Mouse (Mus musculus) liver, embryonic 14.5 days (tissue): ENCODE measurements around the gene 4930430F08Rik.

Source experiments
- CTCF ChIP-seq: IDR thresholded peaks from 2 replicates; pipeline ENCODE4 v1.5.1; 2016; ENCODE audit warnings: antibody characterized with exemption, low read depth, control low read depth
- EP300 ChIP-seq: IDR thresholded peaks from 2 replicates; pipeline ENCODE4 v1.6.1; 2016; ENCODE audit warnings: antibody characterized with exemption, low read depth

- TF ChIP-seq CTCF (no peak), EP300 (no peak)
Observed at GRCm38 (mm10) chr10:100575294-100575693, 14.9 kb downstream of the 4930430F08Rik start.
